Mouse (Mus musculus) limb, embryonic 10.5 days (tissue): Measurements from ENCODE around the gene Ppm1h. TPM values are rescaled to one million over a fixed set of nuclear protein-coding genes. Genes with fewer than 3 reads are reported as not detected.
A peak's percentile ranks its signal among the peaks of the same experiment; 100 is the strongest.

Source experiments
- DNase-seq: peaks from one replicate; pipeline ENCODE4 v3.0.0-alpha.2; 2017; ENCODE audit warnings: low spot score
- H3K27ac ChIP-seq: fragments of 300-500 bp; sonication (generic); 2 replicates; pipeline ENCODE4 v1.5.1; 2016; ENCODE audit warnings: mild to moderate bottlenecking
- H3K27me3 ChIP-seq: fragments of 300-500 bp; sonication (generic); 2 replicates; pipeline ENCODE4 v1.6.1; 2016; ENCODE audit warnings: low read depth, mild to moderate bottlenecking; ENCODE audit not compliant: poor library complexity, severe bottlenecking
- H3K36me3 ChIP-seq: fragments of 300-500 bp; sonication (generic); 2 replicates; pipeline ENCODE4 v1.6.1; 2016; ENCODE audit warnings: mild to moderate bottlenecking, moderate library complexity
- H3K4me1 ChIP-seq: fragments of 300-500 bp; sonication (generic); 2 replicates; pipeline ENCODE4 v1.6.1; 2016
- H3K4me3 ChIP-seq: fragments of 300-500 bp; sonication (generic); 2 replicates; pipeline ENCODE4 v1.5.1; 2016; ENCODE audit warnings: mild to moderate bottlenecking, moderate library complexity
- H3K9me3 ChIP-seq: fragments of 300-500 bp; sonication (generic); replicated peaks from 2 replicates; pipeline ENCODE4 v1.6.1; 2016; ENCODE audit warnings: mild to moderate bottlenecking
- whole genome bisulfite sequencing: fragments of 180-500 bp; shearing (Covaris S2); methylation state at CpG from one replicate; pipeline ENCODE4 v1.1.7; 2016; 5-methylcytosine and 5-hydroxymethylcytosine counted together
- polyA plus RNA-seq: library from polyadenylated mRNA; unstranded; fragments of >200 nt; fragmentation: Nextera tagmentation; extraction: Ambion mirVana; gene quantifications from 2 replicates; pipeline ENCODE4 v1.2.1, GENCODE M21; 2016

The Ppm1h gene
- polyA plus RNA-seq, 1 experiment from 2014 or later, result 4.4 TPM

DNA sequence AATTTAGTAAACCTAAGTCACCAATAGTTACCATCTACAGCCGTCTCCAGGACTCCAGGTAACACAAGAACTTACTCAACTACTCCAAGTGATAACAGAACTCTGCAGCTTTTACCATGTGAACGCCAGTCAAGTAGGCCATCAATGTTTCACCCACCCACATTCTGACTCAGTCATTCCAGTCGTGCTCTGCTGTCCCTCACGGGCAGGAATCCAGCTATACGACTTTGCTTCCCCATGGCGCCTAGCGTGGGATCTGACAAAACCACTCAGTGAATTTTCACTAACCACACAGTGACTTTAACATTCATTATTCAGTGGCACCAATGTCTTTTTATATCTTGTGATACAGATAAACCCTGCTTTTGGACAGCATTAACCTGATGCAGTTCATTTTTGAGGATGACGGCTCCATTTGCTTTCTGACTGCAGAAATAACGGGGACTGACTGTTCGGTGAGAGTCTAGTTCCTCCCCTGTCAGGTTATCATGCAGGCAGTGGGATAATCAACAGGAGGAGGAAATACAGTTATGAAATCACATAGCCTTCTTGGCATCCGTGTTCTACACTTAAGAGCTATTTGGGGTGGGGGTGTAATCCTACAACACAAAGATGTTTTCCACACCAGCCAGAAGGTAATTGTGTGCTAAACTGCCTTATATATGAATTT, 304.5 kb downstream of the Ppm1h start:
- no peaks in the 10 kb centered on the region for H3K27me3 ChIP-seq
- WGBS, result 91% methylated on average over 11 of the region's 11 CpGs

GRCm38 (mm10) chr10:122983579-122984530, 305.3 kb downstream of the Ppm1h start:
- 53% methylated on average over 10 of the region's 10 CpGs for WGBS
- H3K27me3 ChIP-seq, result no peaks in the 10 kb centered on the region
- peaks cover 47% of the 10 kb centered on the region for H3K36me3 ChIP-seq
- no peak for DNase-seq
- peaks cover 34% of the 10 kb centered on the region for H3K4me1 ChIP-seq
- no peaks in the 10 kb centered on the region for H3K9me3 ChIP-seq
- peak overlapping the region; percentile 93 for H3K4me3 ChIP-seq
- peak overlapping the region; percentile 100 for H3K27ac ChIP-seq

More for the DNA sequence above, 304.5 kb downstream of the Ppm1h start:
- Histone ChIP-seq H3K36me3 (peaks cover 50% of the 10 kb centered on the region), H3K9me3 (no peaks in the 10 kb centered on the region), H3K4me1 (peaks cover 31% of the 10 kb centered on the region), H3K4me3 (peak overlapping the region; percentile 93), H3K27ac (peak overlapping the region; percentile 100; the same call in 1 of the 2 replicates)
- DNase-seq, result no peak

GRCm38 (mm10) chr10:122984531-122985251, 306.1 kb downstream of the Ppm1h start:
- peak overlapping the region; percentile 93 for H3K4me3 ChIP-seq
- H3K27me3 ChIP-seq, result no peaks in the 10 kb centered on the region
- H3K9me3 ChIP-seq, result no peaks in the 10 kb centered on the region
- peaks cover 34% of the 10 kb centered on the region for H3K4me1 ChIP-seq
- peak overlapping the region; percentile 100 for H3K27ac ChIP-seq
- DNase-seq, result no peak
- 5% methylated on average over 10 of the region's 10 CpGs for WGBS
- peaks cover 40% of the 10 kb centered on the region for H3K36me3 ChIP-seq

- H3K27me3 ChIP-seq, result no peaks in the 10 kb centered on the region
- DNase-seq, result no peak
- 0% methylated on average over 37 of the region's 37 CpGs for WGBS
These were observed 306.6 kb downstream of the Ppm1h start for GRCm38 (mm10) chr10:122985252-122985514.

DNA sequence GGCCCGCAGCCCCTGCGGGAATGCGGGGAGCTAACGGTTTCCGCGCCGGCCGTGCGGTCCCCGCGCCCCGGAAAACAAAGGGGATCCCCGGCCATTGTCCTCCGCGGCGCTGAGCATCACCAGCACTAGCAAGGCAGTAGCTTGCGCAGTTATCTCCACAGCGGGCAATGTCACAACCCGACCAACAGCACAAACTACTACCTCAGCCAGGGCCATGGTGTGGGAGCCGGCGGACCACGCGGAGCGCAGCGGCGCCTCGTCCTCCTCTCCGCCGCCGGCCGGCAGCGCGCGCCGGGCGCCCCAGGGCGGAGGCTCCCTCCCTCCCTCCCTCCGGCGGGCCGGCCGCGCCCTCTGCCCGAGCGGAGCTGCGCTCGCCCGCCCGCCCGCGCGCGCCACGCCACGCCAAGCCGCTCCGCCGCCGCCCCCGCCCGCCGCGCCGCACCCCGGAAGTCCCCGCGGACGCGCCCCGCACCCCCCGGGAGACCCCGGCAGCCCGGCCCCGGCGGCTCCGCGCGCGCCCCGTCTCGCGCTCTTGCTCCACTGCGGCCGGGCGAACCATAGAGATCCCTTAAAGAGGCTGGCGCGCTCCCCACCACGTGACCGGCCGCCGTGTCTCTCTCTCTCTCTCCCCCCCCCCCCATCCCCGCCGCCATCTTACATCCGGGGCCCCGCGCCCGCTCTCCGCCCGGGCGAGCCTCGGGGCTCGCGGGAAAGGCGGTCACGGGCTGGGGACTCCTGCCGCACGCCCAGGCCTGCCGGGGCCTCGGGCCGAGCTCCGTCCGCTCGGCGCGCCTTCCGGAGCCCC, 307.2 kb downstream of the Ppm1h start:
- under 1% methylated on average over 90 of the region's 115 CpGs for WGBS

More at GRCm38 (mm10) chr10:122985252-122985514, 306.6 kb downstream of the Ppm1h start:
- peaks cover 35% of the 10 kb centered on the region for H3K36me3 ChIP-seq
- peak overlapping the region; percentile 93 for H3K4me3 ChIP-seq
- no peaks in the 10 kb centered on the region for H3K9me3 ChIP-seq
- H3K27ac ChIP-seq, result peak overlapping the region; percentile 100
- peaks cover 34% of the 10 kb centered on the region for H3K4me1 ChIP-seq

DNA sequence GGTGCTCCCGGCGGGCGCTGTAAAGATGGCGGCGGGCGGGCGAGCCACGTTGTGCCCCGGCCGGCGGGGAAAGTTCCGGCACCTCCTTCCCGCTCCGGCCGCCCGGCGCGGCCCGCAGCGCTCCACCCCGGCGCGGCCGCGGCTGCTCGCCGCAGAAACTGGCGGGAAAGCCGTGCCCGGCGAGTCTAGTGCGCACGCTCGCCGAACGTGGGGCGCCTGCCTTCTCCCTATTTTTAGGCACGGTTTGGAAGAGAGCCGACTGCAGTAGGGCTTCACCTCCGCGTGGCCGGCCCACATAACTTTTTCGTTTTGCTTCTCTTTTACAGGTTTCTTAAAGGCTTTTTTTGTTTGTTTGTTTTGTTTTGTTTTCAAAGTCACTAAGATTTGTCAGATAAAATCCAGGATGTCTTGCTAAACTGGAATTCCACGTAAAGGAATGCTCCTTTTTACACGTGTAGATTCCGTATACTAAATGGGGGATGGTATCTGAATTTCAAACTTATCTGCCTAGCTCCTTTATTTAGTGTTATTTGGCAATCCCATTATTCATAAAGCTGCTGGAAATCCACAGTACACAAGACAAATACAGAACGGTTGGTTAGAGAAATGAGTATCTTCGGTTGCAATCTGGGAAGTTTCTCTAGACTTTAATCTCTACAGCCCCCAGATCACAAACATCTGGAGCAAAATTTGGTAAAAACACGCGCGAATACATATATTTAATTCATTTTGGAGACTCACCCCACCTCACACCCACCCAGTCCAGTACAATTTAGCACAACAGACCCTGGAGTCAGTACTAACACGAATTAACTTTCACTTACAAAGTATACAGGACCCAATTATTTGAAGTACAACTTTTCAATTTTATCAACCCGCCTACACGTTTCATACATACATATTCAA, 308.0 kb downstream of the Ppm1h start:
- H3K27ac ChIP-seq, result peak overlapping the region; percentile 100
- H3K4me3 ChIP-seq, result peak overlapping the region; percentile 93
- peak; percentile 89 for DNase-seq
- no peaks in the 10 kb centered on the region for H3K27me3 ChIP-seq
- peaks cover 33% of the 10 kb centered on the region for H3K36me3 ChIP-seq
- H3K4me1 ChIP-seq, result peaks cover 34% of the 10 kb centered on the region
- no peaks in the 10 kb centered on the region for H3K9me3 ChIP-seq
- WGBS, result 13% methylated on average over 49 of the region's 54 CpGs

More for the DNA sequence above, 307.2 kb downstream of the Ppm1h start:
- Histone ChIP-seq H3K9me3 (no peaks in the 10 kb centered on the region), H3K36me3 (peaks cover 33% of the 10 kb centered on the region), H3K27ac (peak overlapping the region; percentile 100), H3K4me1 (peaks cover 34% of the 10 kb centered on the region), H3K27me3 (no peaks in the 10 kb centered on the region), H3K4me3 (peak overlapping the region; percentile 93)
- peak; percentile 92 for DNase-seq

- Histone ChIP-seq H3K27me3 (no peaks in the 10 kb centered on the region), H3K36me3 (peaks cover 27% of the 10 kb centered on the region), H3K27ac (peak overlapping the region; percentile 100; the same call in 1 of the 2 replicates), H3K4me3 (no peak overlapping the region), H3K4me1 (peaks cover 34% of the 10 kb centered on the region), H3K9me3 (no peaks in the 10 kb centered on the region)
- 26% methylated on average over 9 of the region's 9 CpGs for WGBS
- peak; percentile 55 for DNase-seq
These were observed 309.1 kb downstream of the Ppm1h start for GRCm38 (mm10) chr10:122987671-122988128.

DNA sequence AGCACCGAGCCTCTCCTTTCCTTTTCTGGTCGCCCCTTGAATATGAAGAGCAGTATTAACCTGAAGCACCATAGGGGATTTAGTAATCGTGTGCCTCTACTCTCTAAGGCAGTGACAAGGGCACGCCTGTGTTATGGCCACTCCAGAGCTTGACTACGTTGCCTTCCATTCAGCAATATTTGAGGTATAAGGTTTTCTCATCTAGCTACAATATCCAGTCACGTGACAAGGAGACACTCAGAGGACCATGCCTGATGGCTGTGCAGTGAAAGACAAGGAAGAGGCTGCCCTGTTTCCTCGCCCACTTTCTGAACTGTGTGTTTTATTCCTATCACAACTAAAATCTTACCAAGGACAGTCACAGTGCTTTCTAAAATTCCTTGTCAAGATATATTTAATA, 309.8 kb downstream of the Ppm1h start:
- DNase-seq, result no peak
- H3K27me3 ChIP-seq, result no peaks in the 10 kb centered on the region
- peaks cover 23% of the 10 kb centered on the region for H3K36me3 ChIP-seq
- H3K4me3 ChIP-seq, result no peak overlapping the region
- H3K4me1 ChIP-seq, result peaks cover 29% of the 10 kb centered on the region
- WGBS, result 86% methylated on average over 7 of the region's 7 CpGs
- H3K9me3 ChIP-seq, result no peaks in the 10 kb centered on the region
- H3K27ac ChIP-seq, result no peak overlapping the region

DNA sequence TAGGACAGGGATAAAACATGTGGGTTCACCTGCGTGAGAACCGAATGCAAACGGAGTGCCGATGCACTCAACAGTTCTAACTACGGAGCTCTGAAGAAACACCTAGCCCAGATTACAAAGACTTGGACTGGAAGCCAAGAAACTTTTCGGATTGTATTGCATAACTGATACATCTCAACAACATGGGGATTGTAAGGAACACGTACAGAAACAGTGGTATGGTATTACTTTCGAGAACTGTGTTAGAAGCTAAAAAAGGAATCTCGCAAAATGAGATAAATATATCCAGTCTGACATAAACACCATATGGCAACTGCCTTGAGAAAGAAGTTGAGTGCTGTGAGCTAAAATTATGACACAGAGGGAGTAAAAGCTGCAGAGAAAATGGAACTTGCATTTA, 311.4 kb downstream of the Ppm1h start:
- no peaks in the 10 kb centered on the region for H3K9me3 ChIP-seq
- DNase-seq, result no peak
- peaks cover 24% of the 10 kb centered on the region for H3K4me1 ChIP-seq
- peaks cover 24% of the 10 kb centered on the region for H3K36me3 ChIP-seq
- no peak overlapping the region for H3K4me3 ChIP-seq
- WGBS, result 95% methylated on average over 9 of the region's 9 CpGs
- no peaks in the 10 kb centered on the region for H3K27me3 ChIP-seq
- H3K27ac ChIP-seq, result no peak overlapping the region

- DNase-seq, result no peak
- Histone ChIP-seq H3K27me3 (no peaks in the 10 kb centered on the region), H3K36me3 (peaks cover 31% of the 10 kb centered on the region), H3K4me1 (peaks cover 24% of the 10 kb centered on the region), H3K9me3 (no peaks in the 10 kb centered on the region), H3K4me3 (no peak overlapping the region), H3K27ac (no peak overlapping the region)
- WGBS, result 94% methylated on average over 6 of the region's 6 CpGs
These were observed 312.0 kb downstream of the Ppm1h start for GRCm38 (mm10) chr10:122990606-122991005.

GRCm38 (mm10) chr10:122991053-122991452, 312.5 kb downstream of the Ppm1h start:
- no peak for DNase-seq
- H3K9me3 ChIP-seq, result no peaks in the 10 kb centered on the region
- no peak overlapping the region for H3K27ac ChIP-seq
- peaks cover 24% of the 10 kb centered on the region for H3K4me1 ChIP-seq
- no peak overlapping the region for H3K4me3 ChIP-seq
- peaks cover 35% of the 10 kb centered on the region for H3K36me3 ChIP-seq
- 95% methylated on average over 9 of the region's 9 CpGs for WGBS
- no peaks in the 10 kb centered on the region for H3K27me3 ChIP-seq
